Mouse (Mus musculus): ENCODE measurements around the gene Pamr1. TPM values are rescaled to one million over a fixed set of nuclear protein-coding genes. Genes with fewer than 3 reads are reported as not detected.
A peak's percentile ranks its signal among the peaks of the same experiment; 100 is the strongest.

Pamr1 gene
- polyA plus RNA-seq, 1 experiment from 2014 or later = 61.0 TPM

GRCm38 (mm10) chr2:102579248-102579647 lies 29.4 kb downstream of the Pamr1 start:
- Histone ChIP-seq H3K9ac (ENCODE audit: low read length) (no peak overlapping the region), H3K4me2 (ENCODE audit: low read length) (no peak overlapping the region), H3K9me3 (ENCODE audit: control insufficient read depth, low read length) (no peaks in the 10 kb centered on the region), H3K36me3 (ENCODE audit: control insufficient read depth, insufficient read depth, low read length) (no peaks in the 10 kb centered on the region), H3K27me3 (replicated peaks; ENCODE audit: control insufficient read depth, insufficient read depth, low read length) (no peaks in the 10 kb centered on the region), H3K4me3 (ENCODE audit: low read depth, low read length) (no peak overlapping the region), H3K4me1 (replicated peaks; ENCODE audit: control insufficient read depth, insufficient read depth, low read length) (no peaks in the 10 kb centered on the region), H3K27ac (ENCODE audit: low read depth) (no peak overlapping the region)
- ATAC-seq (replicated peaks; ENCODE audit: low FRiP score, low TSS enrichment, low read depth) (no peak), DNase-seq (ENCODE audit: low spot score) (no peak)
- 73% methylated on average over 4 of the region's 4 CpGs for WGBS

- Histone ChIP-seq H3K9me3 (ENCODE audit: control insufficient read depth, low read length) (no peaks in the 10 kb centered on the region), H3K36me3 (ENCODE audit: control insufficient read depth, insufficient read depth, low read length) (no peaks in the 10 kb centered on the region), H3K4me1 (replicated peaks; ENCODE audit: control insufficient read depth, insufficient read depth, low read length) (no peaks in the 10 kb centered on the region), H3K27me3 (replicated peaks; ENCODE audit: control insufficient read depth, insufficient read depth, low read length) (no peaks in the 10 kb centered on the region), H3K27ac (ENCODE audit: low read depth) (no peak overlapping the region), H3K4me2 (ENCODE audit: low read length) (no peak overlapping the region), H3K4me3 (ENCODE audit: low read depth, low read length) (no peak overlapping the region), H3K9ac (ENCODE audit: low read length) (no peak overlapping the region)
- peak; percentile 59 for DNase-seq (ENCODE audit: low spot score)
- 36% methylated on average over 2 of the region's 2 CpGs for WGBS
- no peak for ATAC-seq (replicated peaks; ENCODE audit: low FRiP score, low TSS enrichment, low read depth)
Measured at GRCm38 (mm10) chr2:102589977-102590376, 40.2 kb downstream of the Pamr1 start.

GRCm38 (mm10) chr2:102594535-102594934 lies 44.7 kb downstream of the Pamr1 start:
- ATAC-seq (replicated peaks; ENCODE audit: low FRiP score, low TSS enrichment, low read depth) = no peak

GRCm38 (mm10) chr2:102595395-102596130 lies 45.8 kb downstream of the Pamr1 start:
- Histone ChIP-seq H3K4me1 (replicated peaks; ENCODE audit: control insufficient read depth, insufficient read depth, low read length) (no peaks in the 10 kb centered on the region), H3K27ac (ENCODE audit: low read depth) (no peak overlapping the region), H3K4me3 (ENCODE audit: low read depth, low read length) (no peak overlapping the region), H3K36me3 (ENCODE audit: control insufficient read depth, insufficient read depth, low read length) (no peaks in the 10 kb centered on the region), H3K4me2 (ENCODE audit: low read length) (no peak overlapping the region), H3K9me3 (ENCODE audit: control insufficient read depth, low read length) (no peaks in the 10 kb centered on the region), H3K9ac (ENCODE audit: low read length) (no peak overlapping the region), H3K27me3 (replicated peaks; ENCODE audit: control insufficient read depth, insufficient read depth, low read length) (no peaks in the 10 kb centered on the region)
- ATAC-seq (replicated peaks; ENCODE audit: low FRiP score, low TSS enrichment, low read depth) (no peak), DNase-seq (ENCODE audit: low spot score) (no peak)
- WGBS = 84% methylated on average over 10 of the region's 10 CpGs

More at GRCm38 (mm10) chr2:102594535-102594934, 44.7 kb downstream of the Pamr1 start:
- Histone ChIP-seq H3K9ac (ENCODE audit: low read length) (no peak overlapping the region), H3K36me3 (ENCODE audit: control insufficient read depth, insufficient read depth, low read length) (no peaks in the 10 kb centered on the region), H3K27ac (ENCODE audit: low read depth) (no peak overlapping the region), H3K4me1 (replicated peaks; ENCODE audit: control insufficient read depth, insufficient read depth, low read length) (no peaks in the 10 kb centered on the region), H3K27me3 (replicated peaks; ENCODE audit: control insufficient read depth, insufficient read depth, low read length) (no peaks in the 10 kb centered on the region), H3K4me3 (ENCODE audit: low read depth, low read length) (no peak overlapping the region), H3K4me2 (ENCODE audit: low read length) (no peak overlapping the region), H3K9me3 (ENCODE audit: control insufficient read depth, low read length) (no peaks in the 10 kb centered on the region)
- 79% methylated on average over 1 of the region's 1 CpGs for WGBS
- no peak for DNase-seq (ENCODE audit: low spot score)

- Histone ChIP-seq H3K36me3 (ENCODE audit: control insufficient read depth, insufficient read depth, low read length) (no peaks in the 10 kb centered on the region), H3K9ac (ENCODE audit: low read length) (no peak overlapping the region), H3K27ac (ENCODE audit: low read depth) (no peak overlapping the region), H3K4me3 (ENCODE audit: low read depth, low read length) (no peak overlapping the region), H3K9me3 (ENCODE audit: control insufficient read depth, low read length) (no peaks in the 10 kb centered on the region), H3K4me1 (replicated peaks; ENCODE audit: control insufficient read depth, insufficient read depth, low read length) (no peaks in the 10 kb centered on the region), H3K4me2 (ENCODE audit: low read length) (no peak overlapping the region), H3K27me3 (replicated peaks; ENCODE audit: control insufficient read depth, insufficient read depth, low read length) (no peaks in the 10 kb centered on the region)
- DNase-seq (ENCODE audit: low spot score) (no peak), ATAC-seq (replicated peaks; ENCODE audit: low FRiP score, low TSS enrichment, low read depth) (no peak)
- WGBS = 34% methylated on average over 2 of the region's 2 CpGs
Measured at GRCm38 (mm10) chr2:102598911-102599721, 49.3 kb downstream of the Pamr1 start.

- 84% methylated on average over 4 of the region's 4 CpGs for WGBS
- Histone ChIP-seq H3K9ac (ENCODE audit: low read length) (no peak overlapping the region), H3K27ac (ENCODE audit: low read depth) (no peak overlapping the region), H3K4me1 (replicated peaks; ENCODE audit: control insufficient read depth, insufficient read depth, low read length) (no peaks in the 10 kb centered on the region), H3K9me3 (ENCODE audit: control insufficient read depth, low read length) (no peaks in the 10 kb centered on the region), H3K4me2 (ENCODE audit: low read length) (no peak overlapping the region), H3K36me3 (ENCODE audit: control insufficient read depth, insufficient read depth, low read length) (no peaks in the 10 kb centered on the region), H3K27me3 (replicated peaks; ENCODE audit: control insufficient read depth, insufficient read depth, low read length) (no peaks in the 10 kb centered on the region), H3K4me3 (ENCODE audit: low read depth, low read length) (no peak overlapping the region)
- no peak for ATAC-seq (replicated peaks; ENCODE audit: low FRiP score, low TSS enrichment, low read depth)
- DNase-seq (ENCODE audit: low spot score) = no peak
Measured at GRCm38 (mm10) chr2:102600516-102600915, 50.7 kb downstream of the Pamr1 start.

- Histone ChIP-seq H3K9me3 (ENCODE audit: control insufficient read depth, low read length) (no peaks in the 10 kb centered on the region), H3K36me3 (ENCODE audit: control insufficient read depth, insufficient read depth, low read length) (no peaks in the 10 kb centered on the region), H3K9ac (ENCODE audit: low read length) (no peak overlapping the region), H3K4me3 (ENCODE audit: low read depth, low read length) (no peak overlapping the region), H3K27ac (ENCODE audit: low read depth) (no peak overlapping the region), H3K4me1 (replicated peaks; ENCODE audit: control insufficient read depth, insufficient read depth, low read length) (no peaks in the 10 kb centered on the region), H3K4me2 (ENCODE audit: low read length) (no peak overlapping the region), H3K27me3 (replicated peaks; ENCODE audit: control insufficient read depth, insufficient read depth, low read length) (no peaks in the 10 kb centered on the region)
- 96% methylated on average over 4 of the region's 4 CpGs for WGBS
- no peak for ATAC-seq (replicated peaks; ENCODE audit: low FRiP score, low TSS enrichment, low read depth)
- DNase-seq (ENCODE audit: low spot score) = no peak
Measured at GRCm38 (mm10) chr2:102610485-102610884, 60.7 kb downstream of the Pamr1 start.

GRCm38 (mm10) chr2:102616637-102617036 lies 66.8 kb downstream of the Pamr1 start:
- ATAC-seq (replicated peaks; ENCODE audit: low FRiP score, low TSS enrichment, low read depth) = no peak
- 68% methylated on average over 2 of the region's 2 CpGs for WGBS
- no peaks in the 10 kb centered on the region for H3K4me1 ChIP-seq (replicated peaks; ENCODE audit: control insufficient read depth, insufficient read depth, low read length)
- DNase-seq (ENCODE audit: low spot score) = no peak
- no peaks in the 10 kb centered on the region for H3K9me3 ChIP-seq (ENCODE audit: control insufficient read depth, low read length)
- H3K27me3 ChIP-seq (replicated peaks; ENCODE audit: control insufficient read depth, insufficient read depth, low read length) = no peaks in the 10 kb centered on the region
- no peaks in the 10 kb centered on the region for H3K36me3 ChIP-seq (ENCODE audit: control insufficient read depth, insufficient read depth, low read length)
- H3K9ac ChIP-seq (ENCODE audit: low read length) = no peak overlapping the region
- no peak overlapping the region for H3K27ac ChIP-seq (ENCODE audit: low read depth)
- no peak overlapping the region for H3K4me3 ChIP-seq (ENCODE audit: low read depth, low read length)
- no peak overlapping the region for H3K4me2 ChIP-seq (ENCODE audit: low read length)

Data from intestine, embryonic 14.5 days (tissue).